Mouse (Mus musculus) myocyte (in vitro differentiated cells): ENCODE measurements around the gene Cab39l.

Experiments used
- CEBPB ChIP-seq: IDR thresholded peaks from 2 replicates; pipeline ENCODE4 v1.6.1; 2011; ENCODE audit warnings: mild to moderate bottlenecking, moderate library complexity; ENCODE audit not compliant: poor library complexity, insufficient read depth, severe bottlenecking
- E2F4 ChIP-seq: IDR thresholded peaks from one replicate; pipeline ENCODE4 v1.6.1; 2011; ENCODE audit warnings: mild to moderate bottlenecking, control low read depth, moderate library complexity; ENCODE audit not compliant: insufficient read depth
- MAX ChIP-seq: IDR thresholded peaks from one replicate; pipeline ENCODE4 v1.6.1; 2011; ENCODE audit warnings: low read depth, mild to moderate bottlenecking, control low read depth
- MYOD1 ChIP-seq, 3 experiments: IDR thresholded peaks; one replicate each; pipeline ENCODE4 v1.6.1; 2011; ENCODE audit warnings: control low read depth in 2 of 3, low read depth in 2 of 3, mild to moderate bottlenecking in 2 of 3, moderate library complexity in 1 of 3; ENCODE audit not compliant: insufficient read length in 2 of 3, control insufficient read depth in 1 of 3
- POLR2A ChIP-seq: IDR thresholded peaks from one replicate; pipeline ENCODE4 v1.6.1; 2011; ENCODE audit warnings: low read depth, mild to moderate bottlenecking, control low read depth, moderate library complexity; ENCODE audit not compliant: insufficient read length
- POLR2AphosphoS2 ChIP-seq: IDR thresholded peaks from one replicate; pipeline ENCODE4 v1.6.1; 2011; ENCODE audit warnings: low read depth, control low read depth; ENCODE audit not compliant: insufficient read length
- REST ChIP-seq: IDR thresholded peaks from one replicate; pipeline ENCODE4 v1.6.1; 2011; ENCODE audit warnings: mild to moderate bottlenecking, control low read depth, moderate library complexity; ENCODE audit not compliant: insufficient read depth, insufficient read length
- TCF12 ChIP-seq: IDR thresholded peaks from one replicate; pipeline ENCODE4 v1.6.1; 2011; ENCODE audit warnings: mild to moderate bottlenecking, control low read depth; ENCODE audit not compliant: poor library complexity, insufficient read depth, severe bottlenecking
- USF1 ChIP-seq: IDR thresholded peaks from one replicate; pipeline ENCODE4 v1.6.1; 2011; ENCODE audit warnings: low read depth, mild to moderate bottlenecking, control low read depth, moderate library complexity

GRCm38 (mm10) chr14:59546162-59546880, 105.5 kb downstream of the Cab39l start:
- TF ChIP-seq POLR2A (no peak), POLR2AphosphoS2 (no peak), MAX (no peak), REST (no peak), CEBPB (no peak), TCF12 (no peak), MYOD1 (IDR thresholded peaks at IDR 0.05; ENCODE audit: control insufficient read depth in 1 of 3, insufficient read length in 2 of 3, low read depth in 2 of 3) (no peak), E2F4 (no peak), USF1 (no peak)
